Mouse (Mus musculus): ENCODE measurements at regions not wholly inside any gene's neighbourhood (a gene's known extent, or its start where the extent isn't known, plus 50 kb on each side); places are given as distances from the start of the nearest gene placed in this dataset.

GRCm38 (mm10) chr7:95868753-95869152, 302.3 kb upstream of the Tenm4 start:
- H3K9me3 ChIP-seq (ENCODE audit: control insufficient read depth, low read length), result no peaks in the 10 kb centered on the region
- no peak for TF ChIP-seq POLR2A (IDR thresholded peaks at IDR 0.05; ENCODE audit: borderline replicate concordance, extremely low read depth, insufficient read depth, insufficient read length)
- no peak overlapping the region for H3K27ac ChIP-seq (replicated peaks; ENCODE audit: low read depth, low read length)
- WGBS, result 88% methylated on average over 6 of the region's 6 CpGs
- ATAC-seq (ENCODE audit: low FRiP score, low read depth), result no peak
- no peaks in the 10 kb centered on the region for H3K27me3 ChIP-seq (ENCODE audit: control insufficient read depth, insufficient read depth, low read length)
- H3K9ac ChIP-seq (ENCODE audit: low read depth, low read length, severe bottlenecking), result no peak overlapping the region
- no peak overlapping the region for H3K4me3 ChIP-seq (replicated peaks; ENCODE audit: low read length)
- H3K4me2 ChIP-seq (replicated peaks; ENCODE audit: low read depth, low read length, severe bottlenecking), result no peak overlapping the region
- DNase-seq (ENCODE audit: low spot score), result no peak
- no peaks in the 10 kb centered on the region for H3K4me1 ChIP-seq (ENCODE audit: control insufficient read depth, insufficient read depth, low read length)
- H3K36me3 ChIP-seq (ENCODE audit: control insufficient read depth, insufficient read depth, low read length), result no peaks in the 10 kb centered on the region

DNA sequence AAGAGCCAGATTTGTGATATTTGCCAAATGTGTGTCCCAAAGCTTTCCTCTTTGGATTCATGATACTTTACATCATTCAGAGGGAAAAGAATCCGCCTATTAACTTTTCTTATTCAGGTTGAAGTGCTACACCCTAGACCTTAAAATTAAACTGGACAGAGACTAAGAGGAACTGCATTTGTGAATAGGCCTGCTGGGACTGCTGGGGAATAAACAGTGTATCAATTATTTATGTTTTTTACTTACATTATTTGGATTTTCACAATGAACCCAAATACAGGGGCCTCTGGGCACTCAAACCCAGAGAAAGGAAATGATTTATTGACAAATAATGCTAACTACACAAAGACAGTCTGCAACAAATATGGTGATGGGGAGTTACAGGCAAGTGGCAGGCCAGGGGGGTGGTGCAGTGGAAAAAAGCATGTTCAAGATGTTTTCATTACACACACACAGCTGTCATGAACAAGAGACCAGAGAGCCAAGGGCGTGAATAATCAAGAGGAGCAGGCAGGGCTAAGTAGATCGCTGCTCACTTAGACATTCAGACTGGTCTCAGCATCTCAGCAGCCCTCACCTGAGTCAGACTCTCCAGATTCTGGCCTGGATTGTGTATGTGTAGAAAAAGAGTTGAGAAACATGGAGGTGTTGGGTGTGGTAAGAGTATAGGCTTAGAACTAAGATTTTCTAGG, 290.3 kb upstream of the Tenm4 start:
- Histone ChIP-seq H3K4me2 (replicated peaks; ENCODE audit: low read depth, low read length, severe bottlenecking) (no peak overlapping the region), H3K9me3 (ENCODE audit: control insufficient read depth, low read length) (no peaks in the 10 kb centered on the region), H3K4me3 (replicated peaks; ENCODE audit: low read length) (no peak overlapping the region), H3K4me1 (ENCODE audit: control insufficient read depth, insufficient read depth, low read length) (no peaks in the 10 kb centered on the region), H3K36me3 (ENCODE audit: control insufficient read depth, insufficient read depth, low read length) (no peaks in the 10 kb centered on the region), H3K9ac (ENCODE audit: low read depth, low read length, severe bottlenecking) (no peak overlapping the region), H3K27me3 (ENCODE audit: control insufficient read depth, insufficient read depth, low read length) (no peaks in the 10 kb centered on the region), H3K27ac (replicated peaks; ENCODE audit: low read depth, low read length) (no peak overlapping the region)
- ATAC-seq (ENCODE audit: low FRiP score, low read depth), result no peak
- no peak for DNase-seq (ENCODE audit: low spot score)
- no peak for TF ChIP-seq POLR2A (IDR thresholded peaks at IDR 0.05; ENCODE audit: borderline replicate concordance, extremely low read depth, insufficient read depth, insufficient read length)
- WGBS, result 74% methylated on average over 3 of the region's 3 CpGs

GRCm38 (mm10) chr7:95901524-95901923, 269.5 kb upstream of the Tenm4 start:
- ATAC-seq (ENCODE audit: low FRiP score, low read depth), result no peak
- no peaks in the 10 kb centered on the region for H3K4me1 ChIP-seq (ENCODE audit: control insufficient read depth, insufficient read depth, low read length)
- TF ChIP-seq POLR2A (IDR thresholded peaks at IDR 0.05; ENCODE audit: borderline replicate concordance, extremely low read depth, insufficient read depth, insufficient read length), result no peak
- H3K4me2 ChIP-seq (replicated peaks; ENCODE audit: low read depth, low read length, severe bottlenecking), result no peak overlapping the region
- WGBS, result 75% methylated on average over 3 of the region's 3 CpGs
- H3K9ac ChIP-seq (ENCODE audit: low read depth, low read length, severe bottlenecking), result no peak overlapping the region
- no peak overlapping the region for H3K4me3 ChIP-seq (replicated peaks; ENCODE audit: low read length)
- H3K27ac ChIP-seq (replicated peaks; ENCODE audit: low read depth, low read length), result no peak overlapping the region
- no peaks in the 10 kb centered on the region for H3K27me3 ChIP-seq (ENCODE audit: control insufficient read depth, insufficient read depth, low read length)
- H3K36me3 ChIP-seq (ENCODE audit: control insufficient read depth, insufficient read depth, low read length), result no peaks in the 10 kb centered on the region
- no peaks in the 10 kb centered on the region for H3K9me3 ChIP-seq (ENCODE audit: control insufficient read depth, low read length)
- no peak for DNase-seq (ENCODE audit: low spot score)

- no peaks in the 10 kb centered on the region for H3K27me3 ChIP-seq (ENCODE audit: control insufficient read depth, insufficient read depth, low read length)
- no peaks in the 10 kb centered on the region for H3K36me3 ChIP-seq (ENCODE audit: control insufficient read depth, insufficient read depth, low read length)
- no peak overlapping the region for H3K27ac ChIP-seq (replicated peaks; ENCODE audit: low read depth, low read length)
- DNase-seq (ENCODE audit: low spot score) (peak; percentile 19), ATAC-seq (ENCODE audit: low FRiP score, low read depth) (no peak)
- no peaks in the 10 kb centered on the region for H3K4me1 ChIP-seq (ENCODE audit: control insufficient read depth, insufficient read depth, low read length)
- no peak overlapping the region for H3K4me3 ChIP-seq (replicated peaks; ENCODE audit: low read length)
- no peak for TF ChIP-seq POLR2A (IDR thresholded peaks at IDR 0.05; ENCODE audit: borderline replicate concordance, extremely low read depth, insufficient read depth, insufficient read length)
- no peak overlapping the region for H3K4me2 ChIP-seq (replicated peaks; ENCODE audit: low read depth, low read length, severe bottlenecking)
- WGBS, result 73% methylated on average over 4 of the region's 4 CpGs
- no peaks in the 10 kb centered on the region for H3K9me3 ChIP-seq (ENCODE audit: control insufficient read depth, low read length)
- no peak overlapping the region for H3K9ac ChIP-seq (ENCODE audit: low read depth, low read length, severe bottlenecking)
Measured at GRCm38 (mm10) chr7:95914406-95915080, 256.5 kb upstream of the Tenm4 start.

DNA sequence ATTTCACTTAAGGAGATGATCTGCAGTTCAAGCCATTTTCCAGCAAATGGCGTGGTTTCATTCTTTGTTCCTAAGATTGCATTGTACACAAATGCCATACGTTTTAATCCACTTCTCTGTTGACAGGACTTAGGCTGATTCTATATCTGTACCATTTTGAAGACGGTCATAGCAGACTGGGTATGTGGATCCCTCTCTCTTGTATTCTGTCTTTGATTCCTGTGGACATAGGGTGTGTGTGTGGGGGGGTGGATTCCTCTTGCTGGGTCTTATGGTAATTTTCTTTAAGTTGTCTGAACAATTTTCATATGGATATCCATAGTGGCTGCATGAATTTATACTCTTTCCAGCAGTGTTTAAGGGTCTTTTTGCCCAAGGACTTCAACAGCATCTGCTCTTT, 251.1 kb upstream of the Tenm4 start:
- ATAC-seq (ENCODE audit: low FRiP score, low read depth) (no peak), DNase-seq (ENCODE audit: low spot score) (no peak)
- H3K36me3 ChIP-seq (ENCODE audit: control insufficient read depth, insufficient read depth, low read length), result no peaks in the 10 kb centered on the region
- H3K9me3 ChIP-seq (ENCODE audit: control insufficient read depth, low read length), result no peaks in the 10 kb centered on the region
- no peak overlapping the region for H3K4me3 ChIP-seq (replicated peaks; ENCODE audit: low read length)
- no peak overlapping the region for H3K4me2 ChIP-seq (replicated peaks; ENCODE audit: low read depth, low read length, severe bottlenecking)
- no peak overlapping the region for H3K9ac ChIP-seq (ENCODE audit: low read depth, low read length, severe bottlenecking)
- no peak for TF ChIP-seq POLR2A (IDR thresholded peaks at IDR 0.05; ENCODE audit: borderline replicate concordance, extremely low read depth, insufficient read depth, insufficient read length)
- H3K4me1 ChIP-seq (ENCODE audit: control insufficient read depth, insufficient read depth, low read length), result no peaks in the 10 kb centered on the region
- H3K27ac ChIP-seq (replicated peaks; ENCODE audit: low read depth, low read length), result no peak overlapping the region
- no peaks in the 10 kb centered on the region for H3K27me3 ChIP-seq (ENCODE audit: control insufficient read depth, insufficient read depth, low read length)
- 81% methylated on average over 3 of the region's 3 CpGs for WGBS
